Mouse (Mus musculus): ENCODE results near the gene Gins2. TPM values are rescaled to one million over a fixed set of nuclear protein-coding genes. Genes with fewer than 3 reads are reported as not detected.

Gene Gins2
- 10 to 100 TPM; 42.0 to 43.2 TPM for total RNA-seq (2021)

GRCm38 (mm10) chr8:120588908-120589771 is at the start of gene Gins2:
Gene Gins2 (minus strand): TSS chr8:120589304.
- DNase-seq = peak; percentile 99

- peak; percentile 73 for DNase-seq
Observed at GRCm38 (mm10) chr8:120634329-120634839, 45.3 kb upstream of the Gins2 start.

GRCm38 (mm10) chr8:120633665-120634271 is 44.7 kb upstream of the Gins2 start:
- DNase-seq = peak; percentile 32

DNA sequence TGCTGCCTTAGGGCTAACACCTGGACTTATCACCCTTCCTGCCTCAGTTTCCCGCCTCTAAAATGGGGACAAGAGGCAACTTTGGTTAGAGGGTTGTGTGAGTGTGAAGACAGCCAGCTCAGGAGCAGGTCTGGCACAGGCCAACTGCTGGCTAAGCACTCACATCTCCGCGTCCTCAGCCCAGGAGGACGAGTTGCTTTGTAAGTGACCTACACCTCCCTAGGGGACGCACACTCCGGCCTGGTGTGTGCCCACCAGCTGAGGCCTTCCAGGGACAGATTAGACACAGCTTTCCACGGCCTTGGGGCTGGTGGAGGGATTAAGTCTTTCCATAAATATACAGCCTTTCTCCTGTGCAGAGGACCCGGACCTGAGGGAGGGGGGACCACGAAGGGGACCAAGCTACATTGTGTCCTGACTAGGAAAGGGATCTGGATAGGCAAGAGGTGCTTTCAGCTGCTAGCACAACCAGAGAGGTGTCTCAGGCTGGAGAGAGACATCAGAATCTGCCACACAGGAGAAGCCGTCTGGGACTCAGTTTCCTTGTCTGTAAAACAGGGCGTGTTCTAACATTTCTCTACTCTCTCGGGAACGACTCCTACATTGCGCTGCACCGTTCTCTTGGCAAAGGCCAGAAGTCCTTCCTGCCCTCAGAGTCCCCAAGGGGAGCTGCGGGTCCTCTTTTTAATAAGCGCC is 44.0 kb upstream of the Gins2 start:
- no peak for DNase-seq

DNA sequence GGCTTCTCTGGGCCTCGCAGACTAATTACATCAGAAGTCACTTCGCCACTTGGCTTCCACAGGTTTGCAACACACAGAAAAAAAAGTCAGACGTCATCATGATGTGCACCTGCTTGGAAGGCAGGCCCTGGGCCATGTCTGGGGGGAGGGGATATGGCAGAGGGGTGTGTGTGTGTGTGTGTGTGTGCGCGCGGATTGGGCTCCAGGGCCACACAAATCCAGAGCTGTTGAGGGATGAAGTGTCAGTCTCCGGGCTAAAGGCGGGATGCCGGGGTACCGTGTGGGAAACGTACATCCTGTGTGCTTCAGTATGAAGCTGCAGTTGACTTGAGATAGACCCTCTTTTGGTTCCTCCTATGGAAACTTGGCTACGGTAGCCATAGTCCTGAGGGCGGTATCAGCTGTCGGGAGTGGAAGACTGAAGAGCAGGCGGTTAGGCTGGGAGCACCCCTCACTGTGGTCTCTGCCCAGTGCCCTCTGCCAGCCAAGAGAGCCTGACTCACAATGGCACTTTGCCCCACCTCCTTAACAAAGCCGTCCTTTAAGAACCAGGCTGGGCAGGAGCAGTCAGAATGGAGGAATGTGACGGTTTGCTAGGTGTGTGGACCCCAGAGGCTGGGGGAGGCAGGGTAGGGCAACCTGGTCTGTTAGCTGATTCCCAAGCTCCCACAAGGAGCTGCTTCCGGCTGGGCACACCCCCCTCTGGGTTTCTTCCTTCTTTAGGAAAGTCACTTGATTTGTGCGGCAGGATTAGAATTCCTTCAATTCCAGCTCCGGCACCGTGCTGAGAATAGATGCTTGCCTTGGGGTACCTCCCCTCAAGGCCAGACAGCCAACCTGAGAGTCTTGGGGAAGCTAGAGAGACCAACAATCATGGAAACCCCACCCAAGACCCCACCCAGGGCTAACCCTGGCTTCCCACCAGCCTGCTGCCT is 42.6 kb upstream of the Gins2 start:
- DNase-seq = peak; percentile 28

GRCm38 (mm10) chr8:120630848-120631247 is 41.7 kb upstream of the Gins2 start:
- DNase-seq = no peak

DNA sequence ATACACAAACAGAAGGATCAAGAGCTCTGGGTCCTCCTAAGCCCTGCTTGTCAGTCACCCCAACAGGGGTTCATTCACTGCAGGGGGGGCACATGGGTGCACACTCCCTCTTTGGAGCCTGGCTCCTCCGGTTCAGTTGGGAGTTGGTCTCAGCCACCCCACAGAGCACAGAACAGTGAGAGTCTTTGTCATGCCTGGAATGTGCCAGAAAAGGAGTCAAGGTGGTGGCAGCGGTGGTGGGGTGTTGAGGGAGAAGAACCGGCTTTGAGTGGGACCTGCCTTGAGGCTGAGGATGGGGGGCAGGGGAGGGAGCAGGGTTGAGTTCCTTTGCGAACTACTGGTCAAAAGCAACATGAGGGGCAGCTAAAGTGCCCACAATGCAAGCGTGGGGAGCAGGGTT is 40.9 kb upstream of the Gins2 start:
- no peak for DNase-seq

DNA sequence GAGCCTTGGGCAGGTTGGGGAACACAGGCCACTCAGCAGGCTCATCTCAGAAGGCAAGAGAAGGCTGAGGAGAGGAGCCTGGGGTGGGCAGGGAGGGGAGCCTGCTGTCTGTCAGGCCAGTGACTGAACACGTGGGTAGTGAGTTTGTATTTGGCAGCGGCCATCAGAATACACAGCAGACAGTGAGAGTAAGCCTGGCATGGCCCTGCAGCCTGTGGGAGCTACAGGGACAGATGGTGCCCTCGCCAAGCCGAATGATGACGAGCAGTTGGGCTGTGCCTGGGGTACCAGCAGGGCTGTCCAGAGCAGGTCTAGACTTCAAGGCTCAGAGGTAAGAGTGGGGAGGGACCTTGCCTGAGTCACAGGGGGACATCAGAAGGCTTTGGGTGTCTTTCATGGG is 38.2 kb upstream of the Gins2 start:
- DNase-seq = no peak

- DNase-seq = no peak
Observed at GRCm38 (mm10) chr8:120626461-120626860, 37.4 kb upstream of the Gins2 start.

GRCm38 (mm10) chr8:120623608-120624007 is 34.5 kb upstream of the Gins2 start:
- no peak for DNase-seq

DNA sequence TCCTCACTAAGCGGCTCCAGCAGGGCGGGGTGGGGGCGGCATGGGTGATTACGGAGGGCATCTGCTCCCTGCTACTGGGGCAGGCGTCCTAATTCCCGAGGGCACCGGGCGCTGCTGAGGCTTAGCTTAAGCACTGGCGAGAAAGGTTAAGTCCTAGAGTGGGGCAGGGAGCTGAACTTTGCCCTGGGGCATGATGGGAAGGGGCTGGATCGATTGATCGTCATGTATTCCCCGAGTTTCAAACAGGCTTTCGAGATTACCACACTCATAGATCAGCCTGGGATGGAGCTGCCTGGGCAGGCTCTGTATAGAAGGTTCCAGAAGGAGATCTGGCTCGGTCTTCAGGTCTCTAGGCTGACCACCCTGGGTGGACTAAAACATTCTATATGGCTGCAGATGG is 33.1 kb upstream of the Gins2 start:
- DNase-seq = no peak

DNA sequence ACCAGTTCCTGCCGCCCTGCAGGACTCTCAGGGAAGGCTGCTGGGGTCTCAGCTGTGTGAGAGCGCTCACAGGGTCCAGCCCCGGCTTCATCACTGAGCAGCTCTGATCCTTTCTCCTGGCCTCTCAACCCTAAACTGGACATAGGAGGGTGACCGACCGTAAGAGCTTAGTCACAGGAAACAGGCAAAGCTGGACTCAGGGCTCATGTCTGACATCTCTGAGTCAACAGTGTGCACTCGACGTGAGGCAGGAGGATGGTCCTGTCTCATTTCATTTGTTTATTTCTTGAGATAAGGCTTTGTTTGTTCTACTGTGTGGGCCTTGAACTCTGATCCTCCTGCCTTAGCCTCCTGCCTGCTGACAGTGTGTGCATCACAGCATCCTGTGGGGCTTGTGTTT is 31.3 kb upstream of the Gins2 start:
- DNase-seq = no peak

GRCm38 (mm10) chr8:120619235-120620180 is 30.4 kb upstream of the Gins2 start:
- DNase-seq = peak; percentile 32

- peak; percentile 85 for DNase-seq
Observed at GRCm38 (mm10) chr8:120618110-120618509, 29.0 kb upstream of the Gins2 start.

GRCm38 (mm10) chr8:120616663-120617626 is 27.8 kb upstream of the Gins2 start:
- DNase-seq = no peak

DNA sequence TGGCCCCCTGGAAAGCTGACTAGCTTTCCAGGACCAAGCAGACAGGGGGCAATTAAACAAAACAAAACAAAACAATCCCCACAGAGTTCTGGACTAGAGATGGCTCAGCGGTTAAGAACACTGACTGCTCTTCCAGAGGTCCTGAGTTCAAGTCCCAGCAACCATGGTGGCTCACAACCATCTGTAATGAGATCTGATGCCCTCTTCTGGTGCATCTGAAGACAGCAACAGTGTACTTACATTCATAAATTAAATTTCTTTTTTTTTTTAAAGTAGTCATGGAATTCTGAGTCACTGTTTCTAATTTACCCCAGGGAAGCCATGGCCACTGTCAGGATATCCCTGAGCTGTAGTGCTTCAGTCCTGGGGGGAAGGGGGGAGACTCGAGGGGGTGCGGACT is 25.4 kb upstream of the Gins2 start:
- no peak for DNase-seq

DNA sequence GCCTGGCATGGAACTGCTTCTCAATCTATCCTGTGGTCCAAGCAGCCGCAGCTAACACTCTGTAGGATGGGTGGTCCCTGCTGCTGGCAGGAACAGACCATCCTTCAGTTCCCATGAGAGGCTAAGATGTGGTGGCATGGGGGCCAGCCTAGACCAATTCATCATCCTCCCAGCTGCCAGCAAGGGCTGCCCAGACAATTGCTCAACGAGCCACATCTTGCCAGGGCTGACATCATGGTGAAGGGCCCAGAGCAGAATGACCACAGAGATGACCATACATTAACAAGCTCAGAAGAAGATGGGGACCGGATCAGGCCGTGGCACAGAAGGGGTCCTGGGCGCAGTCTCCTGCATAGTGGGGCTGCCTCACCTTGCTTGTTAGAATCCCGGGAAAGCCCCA is 21.7 kb upstream of the Gins2 start:
- DNase-seq = no peak

- DNase-seq = peak; percentile 86
Observed at GRCm38 (mm10) chr8:120607885-120608284, 18.8 kb upstream of the Gins2 start.

DNA sequence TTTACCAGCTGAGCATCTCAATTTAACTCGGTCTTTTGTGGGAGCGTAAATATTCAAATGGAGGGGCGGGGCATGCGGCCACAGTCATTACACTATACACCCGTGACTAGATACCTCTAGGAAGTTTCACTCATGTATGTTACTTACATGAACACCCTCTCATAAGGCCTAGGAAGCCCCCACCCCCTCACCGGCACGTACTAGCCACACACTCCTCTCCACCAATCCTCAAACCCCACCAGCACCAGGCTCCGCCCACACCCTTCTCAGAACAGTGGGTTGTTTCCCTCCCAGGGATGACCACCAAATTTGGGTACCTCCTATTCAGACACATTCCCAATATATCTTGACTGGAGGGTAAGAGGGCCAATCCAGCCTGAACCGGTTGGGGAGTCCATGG is 18.4 kb upstream of the Gins2 start:
- DNase-seq = no peak

- DNase-seq = no peak
Observed at GRCm38 (mm10) chr8:120602672-120603071, 13.6 kb upstream of the Gins2 start.

All from heart, postnatal 4 days (tissue).